Mouse (Mus musculus) limb, embryonic 11.5 days (tissue): Measurements from ENCODE around the gene Rasgrp2. TPM values are rescaled to one million over a fixed set of nuclear protein-coding genes. Genes with fewer than 3 reads are reported as not detected.
A peak's percentile ranks its signal among the peaks of the same experiment; 100 is the strongest.

Experiments
- ATAC-seq: fragments of 200-750 bp; cut with Nextera tagmentation; 2 replicates; pipeline ENCODE4 v1.8.0; 2017; ENCODE audit warnings: low read depth; ENCODE audit not compliant: insufficient number of reproducible peaks, low FRiP score, low TSS enrichment
- DNase-seq: peaks from one replicate; pipeline ENCODE4 v3.0.0-alpha.2; 2015; ENCODE audit warnings: low spot score
- H3K27ac ChIP-seq: fragments of 300-500 bp; sonication (generic); replicated peaks from 2 replicates; pipeline ENCODE4 v1.5.1; 2014; ENCODE audit warnings: low read depth, mild to moderate bottlenecking, low read length
- H3K27me3 ChIP-seq: fragments of 300-500 bp; sonication (generic); 2 replicates; pipeline ENCODE4 v1.6.1; 2014; ENCODE audit warnings: mild to moderate bottlenecking, low read length, mixed read lengths; ENCODE audit not compliant: control insufficient read depth, insufficient read depth
- H3K36me3 ChIP-seq: fragments of 300-500 bp; sonication (generic); 2 replicates; pipeline ENCODE4 v1.6.1; 2014; ENCODE audit warnings: mild to moderate bottlenecking, low read length, moderate library complexity, mixed read lengths; ENCODE audit not compliant: control insufficient read depth, insufficient read depth
- H3K4me1 ChIP-seq: fragments of 300-500 bp; sonication (generic); 2 replicates; pipeline ENCODE4 v1.6.1; 2014; ENCODE audit warnings: low read length, mixed read lengths; ENCODE audit not compliant: control insufficient read depth, insufficient read depth
- H3K4me2 ChIP-seq: fragments of 300-500 bp; sonication (generic); 2 replicates; pipeline ENCODE4 v1.6.1; 2014; ENCODE audit warnings: low read depth, mild to moderate bottlenecking, moderate library complexity; ENCODE audit not compliant: severe bottlenecking
- H3K4me3 ChIP-seq: fragments of 300-500 bp; sonication (generic); 2 replicates; pipeline ENCODE4 v1.5.1; 2014; ENCODE audit warnings: low read depth, low read length
- H3K9ac ChIP-seq: fragments of 300-500 bp; sonication (generic); 2 replicates; pipeline ENCODE4 v1.6.1; 2014; ENCODE audit warnings: mild to moderate bottlenecking, low read length
- H3K9me3 ChIP-seq: fragments of 300-500 bp; sonication (generic); 2 replicates; pipeline ENCODE4 v1.6.1; 2016; ENCODE audit warnings: low read length; ENCODE audit not compliant: control insufficient read depth
- WGBS: fragments of 180-500 bp; shearing (Covaris S2); extraction: QIAGEN DNeasy Blood & Tissue Kit; methylation state at CpG from one replicate; pipeline ENCODE4 v1.1.7; 2014; 5-methylcytosine and 5-hydroxymethylcytosine counted together
- polyA plus RNA-seq: library from polyadenylated mRNA; unstranded; fragments of >200 nt; fragmentation: Nextera tagmentation; extraction: Ambion mirVana; gene quantifications from 2 replicates; pipeline ENCODE4 v1.2.1, GENCODE M21; 2014

The Rasgrp2 gene
- polyA plus RNA-seq, 1 experiment from 2014 or later = 15.0 TPM

DNA sequence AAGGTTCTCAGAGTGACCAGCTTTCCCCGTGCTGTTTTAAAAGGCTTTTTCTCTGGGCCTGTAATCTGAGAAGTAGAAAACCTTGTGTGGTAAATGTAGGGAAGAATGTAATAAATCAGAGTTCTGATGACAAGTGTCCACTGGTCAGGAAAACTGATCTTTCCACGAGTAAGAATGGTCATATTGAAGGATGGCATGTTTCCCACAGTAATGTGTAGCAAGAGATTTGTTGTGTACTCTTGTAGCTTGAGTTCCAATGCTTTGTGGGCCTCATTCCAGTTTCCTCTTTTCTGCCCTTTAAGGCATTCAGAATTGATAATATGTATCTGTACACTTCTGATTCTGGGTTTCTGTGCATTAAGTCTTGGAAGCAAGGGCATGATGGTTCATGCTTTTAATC lies 34.3 kb upstream of the Rasgrp2 start:
- WGBS = 0% methylated on average over 2 of the region's 2 CpGs
- no peaks in the 10 kb centered on the region for H3K9me3 ChIP-seq
- no peak for DNase-seq
- peak overlapping the region; percentile 96 for H3K4me3 ChIP-seq
- H3K9ac ChIP-seq = peak overlapping the region; percentile 99
- peaks cover 21% of the 10 kb centered on the region for H3K36me3 ChIP-seq
- peaks cover 6% of the 10 kb centered on the region; the same call in 1 of the 2 replicates for H3K4me1 ChIP-seq
- H3K27me3 ChIP-seq = no peaks in the 10 kb centered on the region
- peak overlapping the region; percentile 68 for H3K4me2 ChIP-seq
- H3K27ac ChIP-seq = no peak overlapping the region
- no peak for ATAC-seq

- Histone ChIP-seq H3K36me3 (peaks cover 62% of the 10 kb centered on the region), H3K4me2 (no peak overlapping the region)
Observed at GRCm38 (mm10) chr19:6370175-6370574, 29.0 kb upstream of the Rasgrp2 start.

DNA sequence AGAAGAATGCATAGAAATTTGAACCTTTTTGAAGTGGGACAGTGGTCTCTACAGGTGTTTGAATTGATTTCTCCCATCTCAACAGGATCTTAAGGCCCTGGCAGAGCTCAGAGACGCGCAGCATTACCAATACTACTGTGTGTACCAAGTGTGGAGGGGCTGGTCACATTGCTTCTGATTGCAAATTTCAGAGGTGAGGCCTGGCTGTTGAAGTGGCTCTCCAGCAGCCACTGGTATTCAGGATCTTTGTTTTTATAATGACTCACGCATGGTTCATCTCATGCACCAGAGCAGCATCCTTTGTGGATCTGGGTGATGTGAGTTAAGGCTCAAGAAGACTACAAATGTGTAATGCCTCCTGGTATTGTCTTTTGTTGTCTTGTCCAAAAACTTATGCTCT lies 26.7 kb upstream of the Rasgrp2 start:
- Histone ChIP-seq H3K9me3 (no peaks in the 10 kb centered on the region), H3K4me3 (no peak overlapping the region), H3K27ac (no peak overlapping the region), H3K4me2 (no peak overlapping the region), H3K9ac (no peak overlapping the region), H3K36me3 (peaks cover 71% of the 10 kb centered on the region), H3K4me1 (no peaks in the 10 kb centered on the region), H3K27me3 (no peaks in the 10 kb centered on the region)
- DNase-seq (no peak), ATAC-seq (no peak)
- WGBS = 95% methylated on average over 3 of the region's 3 CpGs

More at GRCm38 (mm10) chr19:6370175-6370574, 29.0 kb upstream of the Rasgrp2 start:
- ATAC-seq = no peak
- Histone ChIP-seq H3K9me3 (no peaks in the 10 kb centered on the region), H3K27ac (no peak overlapping the region), H3K9ac (no peak overlapping the region), H3K4me3 (no peak overlapping the region), H3K27me3 (no peaks in the 10 kb centered on the region), H3K4me1 (peaks cover under 1% of the 10 kb centered on the region; the same call in 1 of the 2 replicates)
- no peak for DNase-seq
- WGBS = 95% methylated on average over 2 of the region's 2 CpGs

DNA sequence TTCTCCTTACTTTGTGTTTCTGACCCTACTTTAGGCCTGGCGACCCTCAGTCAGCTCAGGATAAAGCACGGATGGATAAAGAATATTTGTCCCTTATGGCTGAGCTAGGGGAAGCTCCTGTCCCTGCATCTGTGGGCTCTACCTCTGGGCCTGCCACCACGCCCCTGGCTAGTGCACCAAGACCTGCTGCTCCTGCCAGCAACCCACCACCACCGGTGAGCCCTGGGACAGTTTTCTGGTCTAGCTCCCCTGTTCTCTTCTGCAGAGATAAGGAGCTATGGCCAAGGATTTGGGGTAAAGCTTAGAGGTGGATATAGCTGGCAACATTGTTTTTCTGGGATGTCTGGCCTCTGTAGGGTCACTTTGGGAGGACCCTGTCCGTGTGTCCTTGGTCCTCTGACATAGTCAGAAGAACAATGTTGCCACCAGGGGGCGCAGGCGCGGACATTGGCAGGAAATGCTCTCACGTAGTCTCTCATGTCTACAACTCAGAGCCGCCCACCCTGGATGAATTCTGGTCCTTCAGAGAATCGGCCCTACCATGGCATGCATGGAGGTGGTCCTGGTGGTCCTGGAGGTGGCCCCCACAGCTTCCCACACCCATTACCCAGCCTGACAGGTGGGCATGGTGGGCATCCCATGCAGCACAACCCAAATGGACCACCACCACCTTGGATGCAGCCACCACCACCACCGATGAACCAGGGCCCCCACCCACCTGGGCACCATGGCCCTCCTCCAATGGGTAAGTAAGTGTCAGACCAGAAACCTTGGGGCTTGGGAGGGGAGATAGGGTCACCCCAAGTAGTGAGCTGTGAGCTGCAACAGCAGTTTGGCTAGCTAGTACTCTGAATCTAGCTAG lies 25.4 kb upstream of the Rasgrp2 start:
- 72% methylated on average over 12 of the region's 12 CpGs for WGBS
- no peak for ATAC-seq
- H3K9ac ChIP-seq = no peak overlapping the region
- no peaks in the 10 kb centered on the region for H3K27me3 ChIP-seq
- H3K4me1 ChIP-seq = no peaks in the 10 kb centered on the region
- H3K27ac ChIP-seq = no peak overlapping the region
- no peak overlapping the region for H3K4me3 ChIP-seq
- DNase-seq = peak; percentile 84
- H3K36me3 ChIP-seq = peaks cover 67% of the 10 kb centered on the region
- H3K4me2 ChIP-seq = no peak overlapping the region
- H3K9me3 ChIP-seq = no peaks in the 10 kb centered on the region

- 94% methylated on average over 10 of the region's 10 CpGs for WGBS
- no peak overlapping the region for H3K27ac ChIP-seq
- H3K36me3 ChIP-seq = peaks cover 65% of the 10 kb centered on the region
- no peaks in the 10 kb centered on the region for H3K27me3 ChIP-seq
- no peaks in the 10 kb centered on the region for H3K9me3 ChIP-seq
- no peaks in the 10 kb centered on the region for H3K4me1 ChIP-seq
- H3K4me2 ChIP-seq = no peak overlapping the region
- H3K9ac ChIP-seq = no peak overlapping the region
- DNase-seq = no peak
- ATAC-seq = no peak
- H3K4me3 ChIP-seq = no peak overlapping the region
Observed at GRCm38 (mm10) chr19:6374571-6374970, 24.6 kb upstream of the Rasgrp2 start.

DNA sequence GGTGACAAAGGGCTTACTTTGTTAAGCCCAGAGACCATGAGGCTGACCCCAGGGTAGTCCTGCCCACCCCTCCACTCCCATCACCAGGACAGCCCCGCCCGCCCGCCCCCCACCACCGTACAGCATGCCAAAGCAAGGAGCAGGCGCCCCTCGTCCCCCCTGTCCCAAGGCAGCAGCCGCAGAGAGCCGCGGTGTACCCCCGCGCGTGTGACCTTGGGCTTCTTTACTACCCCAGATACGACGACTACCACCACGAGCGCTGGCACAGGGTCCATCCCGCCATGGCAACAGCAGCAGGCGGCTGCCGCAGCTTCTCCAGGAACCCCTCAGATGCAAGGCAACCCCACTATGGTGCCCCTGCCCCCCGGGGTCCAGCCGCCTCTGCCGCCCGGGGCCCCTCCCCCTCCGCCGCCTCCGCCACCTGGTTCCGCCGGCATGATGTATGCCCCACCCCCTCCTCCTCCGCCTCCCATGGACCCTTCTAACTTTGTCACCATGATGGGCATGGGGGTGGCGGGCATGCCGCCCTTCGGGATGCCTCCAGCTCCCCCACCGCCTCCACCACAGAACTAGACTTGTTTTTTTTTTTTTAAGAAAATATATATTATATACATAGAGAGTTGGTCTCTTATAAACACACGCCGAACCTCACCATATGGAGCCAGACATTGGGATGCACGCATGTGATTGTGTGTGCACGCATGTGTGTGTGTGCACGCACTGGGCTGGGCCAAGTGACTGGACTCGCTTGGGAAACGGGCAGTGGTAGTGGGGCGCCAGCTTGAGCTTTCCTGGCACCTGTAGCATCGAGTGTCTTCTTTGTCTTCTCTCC lies 23.5 kb upstream of the Rasgrp2 start:
- WGBS = 91% methylated on average over 39 of the region's 42 CpGs
- Histone ChIP-seq H3K4me3 (no peak overlapping the region), H3K36me3 (peaks cover 58% of the 10 kb centered on the region), H3K4me2 (no peak overlapping the region), H3K9ac (no peak overlapping the region), H3K4me1 (no peaks in the 10 kb centered on the region), H3K27ac (no peak overlapping the region), H3K27me3 (no peaks in the 10 kb centered on the region), H3K9me3 (no peaks in the 10 kb centered on the region)
- DNase-seq (no peak), ATAC-seq (no peak)

DNA sequence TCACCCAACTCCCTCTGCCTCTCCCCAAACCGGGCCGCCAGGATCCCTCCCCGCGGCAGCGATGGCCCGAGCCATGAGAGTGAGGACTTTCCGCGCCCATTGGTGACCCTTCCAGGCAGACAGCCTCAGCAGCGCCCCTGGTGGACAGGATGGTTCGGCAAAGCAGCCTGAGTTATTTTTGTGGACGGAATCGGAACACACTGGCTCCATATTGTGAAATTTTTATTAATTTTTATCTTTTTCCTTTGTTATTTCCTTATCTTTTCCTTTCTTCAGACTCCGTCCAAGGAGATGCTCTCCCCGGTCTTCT lies 22.9 kb upstream of the Rasgrp2 start:
- Histone ChIP-seq H3K9me3 (no peaks in the 10 kb centered on the region), H3K4me1 (no peaks in the 10 kb centered on the region), H3K27ac (no peak overlapping the region), H3K27me3 (no peaks in the 10 kb centered on the region), H3K4me2 (no peak overlapping the region), H3K4me3 (no peak overlapping the region), H3K36me3 (peaks cover 54% of the 10 kb centered on the region), H3K9ac (no peak overlapping the region)
- DNase-seq (peak; percentile 73), ATAC-seq (no peak)
- WGBS = 81% methylated on average over 14 of the region's 14 CpGs

- Histone ChIP-seq H3K27ac (no peak overlapping the region), H3K9me3 (no peaks in the 10 kb centered on the region), H3K36me3 (peaks cover 50% of the 10 kb centered on the region), H3K4me1 (no peaks in the 10 kb centered on the region), H3K4me2 (no peak overlapping the region), H3K9ac (no peak overlapping the region), H3K27me3 (no peaks in the 10 kb centered on the region), H3K4me3 (no peak overlapping the region)
- DNase-seq (no peak), ATAC-seq (no peak)
- WGBS = 88% methylated on average over 2 of the region's 2 CpGs
Observed at GRCm38 (mm10) chr19:6376643-6377042, 22.5 kb upstream of the Rasgrp2 start.
